Mouse (Mus musculus) embryonic fibroblast, embryonic 13.5 days (primary cell): Measurements from ENCODE around the gene Pole3. TPM values are rescaled to one million over a fixed set of nuclear protein-coding genes. Genes with fewer than 3 reads are reported as not detected.

Experiments used
- H3K27ac ChIP-seq: 2 replicates; pipeline ENCODE4 v1.5.1; 2012; ENCODE audit warnings: low read length, control low read depth, inconsistent platforms; ENCODE audit not compliant: insufficient read depth
- H3K4me1 ChIP-seq: 2 replicates; pipeline ENCODE4 v1.6.1; 2011; ENCODE audit warnings: low read length; ENCODE audit not compliant: control insufficient read depth, insufficient read depth
- H3K4me3 ChIP-seq: 2 replicates; pipeline ENCODE4 v1.5.1; 2011; ENCODE audit warnings: mild to moderate bottlenecking, control low read depth, low read length; ENCODE audit not compliant: insufficient read depth
- CTCF ChIP-seq: IDR thresholded peaks from 2 replicates; pipeline ENCODE4 v1.5.1; 2011; ENCODE audit warnings: mild to moderate bottlenecking, control low read depth, low read length, moderate library complexity, borderline replicate concordance; ENCODE audit not compliant: insufficient read depth
- POLR2A ChIP-seq: IDR thresholded peaks from 2 replicates; pipeline ENCODE4 v1.6.1; 2011; ENCODE audit warnings: low read depth, mild to moderate bottlenecking, control low read depth, low read length, moderate library complexity
- polyA plus RNA-seq: library from polyadenylated mRNA; stranded (reverse); fragments of >200 nt; gene quantifications from 2 replicates; pipeline ENCODE4 v1.2.4, GENCODE M21; 2011; ENCODE audit warnings: low read depth; ENCODE audit not compliant: missing spikeins, insufficient read length

The Pole3 gene
- polyA plus RNA-seq, 1 experiment = 39.7 TPM

- no peak overlapping the region for H3K4me3 ChIP-seq
- H3K27ac ChIP-seq = no peak overlapping the region
- TF ChIP-seq CTCF = no peak
- TF ChIP-seq POLR2A = no peak
- H3K4me1 ChIP-seq = no peaks in the 10 kb centered on the region
Measured at GRCm38 (mm10) chr4:62496815-62497214, 28.1 kb downstream of the Pole3 start.

- Histone ChIP-seq H3K4me3 (no peak overlapping the region), H3K27ac (no peak overlapping the region), H3K4me1 (no peaks in the 10 kb centered on the region)
- TF ChIP-seq CTCF (no peak), POLR2A (no peak)
Measured at GRCm38 (mm10) chr4:62495946-62496345, 28.9 kb downstream of the Pole3 start.

GRCm38 (mm10) chr4:62494230-62494629 is 30.6 kb downstream of the Pole3 start:
- Histone ChIP-seq H3K4me1 (no peaks in the 10 kb centered on the region), H3K4me3 (no peak overlapping the region), H3K27ac (no peak overlapping the region)
- TF ChIP-seq POLR2A (no peak), CTCF (no peak)

- Histone ChIP-seq H3K4me3 (no peak overlapping the region), H3K4me1 (no peaks in the 10 kb centered on the region), H3K27ac (no peak overlapping the region)
- TF ChIP-seq POLR2A (no peak), CTCF (no peak)
Measured at GRCm38 (mm10) chr4:62492682-62493081, 32.2 kb downstream of the Pole3 start.

- TF ChIP-seq CTCF = no peak
- Histone ChIP-seq H3K27ac (no peak overlapping the region), H3K4me1 (no peaks in the 10 kb centered on the region), H3K4me3 (no peak overlapping the region)
Measured at GRCm38 (mm10) chr4:62487914-62488313, 37.0 kb downstream of the Pole3 start.

GRCm38 (mm10) chr4:62487172-62487571 is 37.7 kb downstream of the Pole3 start:
- TF ChIP-seq POLR2A = no peak
- no peak for TF ChIP-seq CTCF
- no peak overlapping the region for H3K4me3 ChIP-seq
- H3K4me1 ChIP-seq = no peaks in the 10 kb centered on the region
- no peak overlapping the region for H3K27ac ChIP-seq

- Histone ChIP-seq H3K4me3 (no peak overlapping the region), H3K4me1 (no peaks in the 10 kb centered on the region), H3K27ac (no peak overlapping the region)
- TF ChIP-seq CTCF = no peak
- TF ChIP-seq POLR2A = no peak
Measured at GRCm38 (mm10) chr4:62486162-62486696, 38.6 kb downstream of the Pole3 start.

GRCm38 (mm10) chr4:62485450-62486161 is 39.3 kb downstream of the Pole3 start:
- no peak overlapping the region for H3K27ac ChIP-seq
- TF ChIP-seq CTCF (no peak), POLR2A (no peak)
- H3K4me3 ChIP-seq = no peak overlapping the region
- H3K4me1 ChIP-seq = no peaks in the 10 kb centered on the region

- no peak overlapping the region for H3K4me3 ChIP-seq
- H3K27ac ChIP-seq = no peak overlapping the region
- H3K4me1 ChIP-seq = no peaks in the 10 kb centered on the region
- no peak for TF ChIP-seq POLR2A
- TF ChIP-seq CTCF = no peak
Measured at GRCm38 (mm10) chr4:62484928-62485327, 39.9 kb downstream of the Pole3 start.
